Mouse (Mus musculus) liver, embryonic 16.5 days (tissue): ENCODE measurements around the gene Ugt1a6b. TPM values are rescaled to one million over a fixed set of nuclear protein-coding genes. Genes with fewer than 3 reads are reported as not detected.

Experiments used
- ATAC-seq: fragments of 200-750 bp; cut with Nextera tagmentation; 2 replicates; pipeline ENCODE4 v1.8.0; 2017; ENCODE audit warnings: low read depth, mild to moderate bottlenecking, moderate number of reproducible peaks, moderate library complexity
- H3K27ac ChIP-seq: fragments of 300-500 bp; sonication (generic); 2 replicates; pipeline ENCODE4 v1.5.1; 2014; ENCODE audit warnings: mild to moderate bottlenecking, low read length
- H3K27me3 ChIP-seq: fragments of 300-500 bp; sonication (generic); 2 replicates; pipeline ENCODE4 v1.6.1; 2014; ENCODE audit warnings: low read depth, low read length, mixed read lengths; ENCODE audit not compliant: control insufficient read depth, insufficient read depth
- H3K36me3 ChIP-seq: fragments of 300-500 bp; sonication (generic); 2 replicates; pipeline ENCODE4 v1.6.1; 2014; ENCODE audit warnings: mild to moderate bottlenecking; ENCODE audit not compliant: control insufficient read depth, insufficient read depth
- H3K4me1 ChIP-seq: fragments of 300-500 bp; sonication (generic); 2 replicates; pipeline ENCODE4 v1.6.1; 2014; ENCODE audit warnings: low read depth, low read length, mixed read lengths; ENCODE audit not compliant: control insufficient read depth
- H3K4me2 ChIP-seq: fragments of 300-500 bp; sonication (generic); 2 replicates; pipeline ENCODE4 v1.6.1; 2014; ENCODE audit warnings: low read depth, low read length, mixed read lengths
- H3K4me3 ChIP-seq: fragments of 300-500 bp; sonication (generic); 2 replicates; pipeline ENCODE4 v1.5.1; 2014; ENCODE audit warnings: low read depth, mild to moderate bottlenecking, low read length
- H3K9ac ChIP-seq: fragments of 300-500 bp; sonication (generic); 2 replicates; pipeline ENCODE4 v1.6.1; 2014; ENCODE audit warnings: low read depth, low read length
- H3K9me3 ChIP-seq: fragments of 300-500 bp; sonication (generic); replicated peaks from 2 replicates; pipeline ENCODE4 v1.6.1; 2016; ENCODE audit warnings: low read length; ENCODE audit not compliant: control insufficient read depth
- WGBS: fragments of 180-500 bp; shearing (Covaris S2); extraction: QIAGEN DNeasy Blood & Tissue Kit; methylation state at CpG from one replicate; pipeline ENCODE4 v1.1.7; 2014; ENCODE audit not compliant: insufficient replicate concordance; 5-methylcytosine and 5-hydroxymethylcytosine counted together
- polyA plus RNA-seq: library from polyadenylated mRNA; unstranded; fragments of >200 nt; fragmentation: Nextera tagmentation; extraction: Ambion mirVana; gene quantifications from 2 replicates; pipeline ENCODE4 v1.2.1, GENCODE M21; 2015

Ugt1a6b gene
- polyA plus RNA-seq, 1 experiment from 2014 or later: 20.1 TPM

GRCm38 (mm10) chr1:88255989-88256754, 153.1 kb downstream of the Ugt1a6b start:
- Histone ChIP-seq H3K9ac (no peak overlapping the region), H3K4me1 (peaks cover 18% of the 10 kb centered on the region), H3K36me3 (no peaks in the 10 kb centered on the region; the same call in 1 of the 2 replicates), H3K4me3 (no peak overlapping the region), H3K27ac (no peak overlapping the region), H3K27me3 (no peaks in the 10 kb centered on the region), H3K9me3 (no peaks in the 10 kb centered on the region), H3K4me2 (no peak overlapping the region)
- ATAC-seq: no peak
- WGBS: 62% methylated on average over 13 of the region's 13 CpGs

GRCm38 (mm10) chr1:88256886-88257663, 154.0 kb downstream of the Ugt1a6b start:
- H3K9me3 ChIP-seq: no peaks in the 10 kb centered on the region
- WGBS: 56% methylated on average over 10 of the region's 10 CpGs
- H3K4me1 ChIP-seq: peaks cover 23% of the 10 kb centered on the region
- H3K27ac ChIP-seq: no peak overlapping the region
- peaks cover 5% of the 10 kb centered on the region for H3K36me3 ChIP-seq
- no peak overlapping the region for H3K4me2 ChIP-seq
- no peaks in the 10 kb centered on the region for H3K27me3 ChIP-seq
- no peak for ATAC-seq
- H3K4me3 ChIP-seq: no peak overlapping the region
- no peak overlapping the region for H3K9ac ChIP-seq

GRCm38 (mm10) chr1:88257681-88258080, 154.6 kb downstream of the Ugt1a6b start:
- Histone ChIP-seq H3K36me3 (peaks cover 11% of the 10 kb centered on the region), H3K9me3 (no peaks in the 10 kb centered on the region), H3K4me3 (no peak overlapping the region), H3K4me2 (no peak overlapping the region), H3K27me3 (no peaks in the 10 kb centered on the region), H3K9ac (no peak overlapping the region), H3K4me1 (peaks cover 28% of the 10 kb centered on the region), H3K27ac (no peak overlapping the region)
- 62% methylated on average over 6 of the region's 6 CpGs for WGBS
- ATAC-seq: no peak

GRCm38 (mm10) chr1:88258361-88258760, 155.3 kb downstream of the Ugt1a6b start:
- peaks cover 31% of the 10 kb centered on the region for H3K4me1 ChIP-seq
- H3K27me3 ChIP-seq: no peaks in the 10 kb centered on the region
- no peak overlapping the region for H3K4me2 ChIP-seq
- H3K36me3 ChIP-seq: peaks cover 18% of the 10 kb centered on the region
- 57% methylated on average over 6 of the region's 6 CpGs for whole genome bisulfite sequencing
- no peak overlapping the region for H3K4me3 ChIP-seq
- H3K27ac ChIP-seq: no peak overlapping the region
- H3K9me3 ChIP-seq: no peaks in the 10 kb centered on the region
- ATAC-seq: no peak
- no peak overlapping the region for H3K9ac ChIP-seq

GRCm38 (mm10) chr1:88258881-88259642, 156.0 kb downstream of the Ugt1a6b start:
- no peak overlapping the region for H3K9ac ChIP-seq
- H3K4me2 ChIP-seq: no peak overlapping the region
- H3K9me3 ChIP-seq: no peaks in the 10 kb centered on the region
- peaks cover 25% of the 10 kb centered on the region for H3K36me3 ChIP-seq
- no peak overlapping the region for H3K27ac ChIP-seq
- H3K4me3 ChIP-seq: no peak overlapping the region
- 51% methylated on average over 8 of the region's 8 CpGs for WGBS
- peaks cover 31% of the 10 kb centered on the region for H3K4me1 ChIP-seq
- no peak for ATAC-seq
- H3K27me3 ChIP-seq: no peaks in the 10 kb centered on the region

- 64% methylated on average over 4 of the region's 4 CpGs for WGBS
- H3K27me3 ChIP-seq: no peaks in the 10 kb centered on the region
- H3K4me3 ChIP-seq: no peak overlapping the region
- no peaks in the 10 kb centered on the region for H3K9me3 ChIP-seq
- H3K27ac ChIP-seq: peak overlapping the region; percentile 8
- H3K4me2 ChIP-seq: no peak overlapping the region
- peaks cover 31% of the 10 kb centered on the region for H3K4me1 ChIP-seq
- no peak overlapping the region for H3K9ac ChIP-seq
- peaks cover 31% of the 10 kb centered on the region for H3K36me3 ChIP-seq
- ATAC-seq: peak; percentile 3; the same call in 1 of the 2 replicates
These were observed 156.6 kb downstream of the Ugt1a6b start for GRCm38 (mm10) chr1:88259643-88260024.

- Histone ChIP-seq H3K9ac (no peak overlapping the region), H3K4me2 (no peak overlapping the region), H3K4me1 (peaks cover 31% of the 10 kb centered on the region), H3K9me3 (no peaks in the 10 kb centered on the region), H3K4me3 (no peak overlapping the region), H3K27me3 (no peaks in the 10 kb centered on the region), H3K36me3 (peaks cover 36% of the 10 kb centered on the region), H3K27ac (peak overlapping the region; percentile 8)
- ATAC-seq: peak; percentile 78
- WGBS: 55% methylated on average over 6 of the region's 6 CpGs
These were observed 157.1 kb downstream of the Ugt1a6b start for GRCm38 (mm10) chr1:88260114-88260513.

GRCm38 (mm10) chr1:88260604-88261377, 157.7 kb downstream of the Ugt1a6b start:
- H3K9me3 ChIP-seq: no peaks in the 10 kb centered on the region
- peaks cover 42% of the 10 kb centered on the region for H3K36me3 ChIP-seq
- peaks cover 31% of the 10 kb centered on the region for H3K4me1 ChIP-seq
- H3K4me2 ChIP-seq: no peak overlapping the region
- no peak overlapping the region for H3K27ac ChIP-seq
- 69% methylated on average over 10 of the region's 10 CpGs for WGBS
- no peak overlapping the region for H3K9ac ChIP-seq
- peak; percentile 16 for ATAC-seq
- no peak overlapping the region for H3K4me3 ChIP-seq
- H3K27me3 ChIP-seq: no peaks in the 10 kb centered on the region
